Mouse (Mus musculus) heart, embryonic 11.5 days (tissue): ENCODE data around the gene Actr1a. TPM values are rescaled to one million over a fixed set of nuclear protein-coding genes. Genes with fewer than 3 reads are reported as not detected.

Source experiments
- ATAC-seq: fragments of 200-750 bp; cut with Nextera tagmentation; replicated peaks from 2 replicates; pipeline ENCODE4 v1.8.0; 2017; ENCODE audit warnings: moderate library complexity; ENCODE audit not compliant: insufficient number of reproducible peaks, low FRiP score, low TSS enrichment
- H3K27ac ChIP-seq: fragments of 300-500 bp; sonication (generic); 2 replicates; pipeline ENCODE4 v1.5.1; 2014; ENCODE audit warnings: mild to moderate bottlenecking, low read depth, low read length
- H3K27me3 ChIP-seq: fragments of 300-500 bp; sonication (generic); 2 replicates; pipeline ENCODE4 v1.6.1; 2014; ENCODE audit warnings: mild to moderate bottlenecking, low read length, mixed read lengths; ENCODE audit not compliant: control insufficient read depth, insufficient read depth
- H3K36me3 ChIP-seq: fragments of 300-500 bp; sonication (generic); 2 replicates; pipeline ENCODE4 v1.6.1; 2014; ENCODE audit warnings: mild to moderate bottlenecking, low read length, moderate library complexity, mixed read lengths; ENCODE audit not compliant: control insufficient read depth, insufficient read depth
- H3K4me1 ChIP-seq: fragments of 300-500 bp; sonication (generic); 2 replicates; pipeline ENCODE4 v1.6.1; 2014; ENCODE audit warnings: low read length; ENCODE audit not compliant: control insufficient read depth, insufficient read depth
- H3K4me2 ChIP-seq: fragments of 300-500 bp; sonication (generic); 2 replicates; pipeline ENCODE4 v1.6.1; 2014; ENCODE audit warnings: mild to moderate bottlenecking, moderate library complexity
- H3K4me3 ChIP-seq: fragments of 300-500 bp; sonication (generic); 2 replicates; pipeline ENCODE4 v1.5.1; 2014; ENCODE audit warnings: low read depth, low read length
- H3K9ac ChIP-seq: fragments of 300-500 bp; sonication (generic); 2 replicates; pipeline ENCODE4 v1.6.1; 2014; ENCODE audit warnings: mild to moderate bottlenecking, low read depth, low read length, moderate library complexity
- H3K9me3 ChIP-seq: fragments of 300-500 bp; sonication (generic); replicated peaks from 2 replicates; pipeline ENCODE4 v1.6.1; 2016; ENCODE audit warnings: low read length; ENCODE audit not compliant: control insufficient read depth
- WGBS: fragments of 180-500 bp; shearing (Covaris S2); extraction: QIAGEN DNeasy Blood & Tissue Kit; methylation state at CpG from one replicate; pipeline ENCODE4 v1.1.7; 2014; ENCODE audit not compliant: insufficient replicate concordance; 5-methylcytosine and 5-hydroxymethylcytosine counted together
- polyA plus RNA-seq: library from polyadenylated mRNA; unstranded; fragments of >200 nt; fragmentation: Nextera tagmentation; extraction: Ambion mirVana; gene quantifications from 2 replicates; pipeline ENCODE4 v1.2.1, GENCODE M21; 2014

Gene Actr1a
- polyA plus RNA-seq = 112 and 130 TPM in 2 replicates

DNA sequence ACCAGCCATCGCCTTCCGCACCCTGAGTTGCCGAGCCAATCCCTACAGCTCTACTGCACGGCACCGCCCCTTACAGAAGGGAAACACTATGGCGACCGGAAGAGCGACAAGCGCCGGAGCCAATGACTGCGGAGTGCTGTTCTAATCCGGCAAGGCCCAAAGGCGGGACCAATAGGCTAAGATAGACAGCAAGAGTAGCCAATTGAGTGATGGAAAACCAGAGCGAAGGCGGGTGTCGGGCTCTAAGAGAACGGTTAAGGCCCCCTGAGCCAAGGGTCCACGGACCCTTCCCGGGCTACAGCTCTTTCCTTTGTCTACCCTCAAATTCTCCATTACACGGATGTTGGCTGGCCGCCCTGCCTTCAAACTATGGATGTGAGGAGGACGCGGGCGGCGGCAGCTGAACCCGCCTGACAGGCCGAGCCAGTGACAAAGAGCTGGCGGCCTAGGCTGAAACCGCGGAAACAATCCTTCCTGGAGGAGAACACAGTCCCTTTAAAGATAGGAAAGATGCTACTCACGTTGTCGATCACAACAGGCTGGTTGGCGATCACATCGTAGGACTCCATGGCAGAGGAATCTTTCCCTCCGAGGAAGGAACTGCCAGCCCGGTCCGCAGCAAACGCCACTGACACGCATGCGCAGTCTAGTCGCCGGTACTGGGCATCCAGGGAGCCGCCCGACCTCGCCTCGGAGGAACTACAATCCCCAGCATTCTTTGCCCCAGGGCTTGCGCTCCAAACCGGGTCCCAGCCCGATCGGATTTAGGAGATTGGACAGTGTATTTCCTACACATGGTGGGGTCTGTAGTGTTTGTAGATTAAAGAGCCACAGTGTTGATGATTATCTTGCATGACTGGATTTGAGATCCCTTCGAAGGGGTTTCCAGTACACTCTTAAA, at the start of gene Actr1a:
TSS of gene Actr1a (minus strand) at position 640 of the 901 bp plus-strand sequence.
- H3K9me3 ChIP-seq = no peaks in the 10 kb centered on the region
- H3K36me3 ChIP-seq = no peaks in the 10 kb centered on the region
- peak within 1 kb of the TSS; percentile 94 for H3K4me2 ChIP-seq
- H3K27ac ChIP-seq = no peak within 1 kb of the TSS
- H3K27me3 ChIP-seq = no peaks in the 10 kb centered on the region
- H3K4me1 ChIP-seq = peaks cover 38% of the 10 kb centered on the region
- WGBS = under 1% methylated on average over 51 of the region's 51 CpGs
- peak; percentile 94 for ATAC-seq
- H3K4me3 ChIP-seq = peak within 1 kb of the TSS; percentile 90
- H3K9ac ChIP-seq = peak within 1 kb of the TSS; percentile 83

DNA sequence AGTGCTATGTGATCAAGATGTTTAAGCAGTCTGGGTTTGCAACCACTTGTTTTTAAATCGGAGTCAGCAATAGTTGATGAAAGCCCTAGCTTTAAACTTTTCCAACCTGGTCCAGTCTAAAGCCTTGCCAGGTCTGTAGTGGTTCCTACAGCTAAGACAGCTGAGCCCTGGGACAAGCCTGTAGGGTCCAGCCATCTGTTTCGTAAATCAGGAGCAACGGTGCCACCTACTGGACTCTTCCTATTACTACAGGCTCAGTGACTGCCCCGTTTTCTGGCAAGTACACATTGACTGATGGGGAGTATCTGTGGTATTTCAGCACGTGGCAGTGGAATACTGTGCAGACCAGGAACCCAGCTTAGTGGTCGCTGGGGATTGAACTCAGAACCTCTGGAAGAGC, 48.7 kb upstream of the Actr1a start:
- H3K4me1 ChIP-seq = peaks cover 22% of the 10 kb centered on the region
- no peaks in the 10 kb centered on the region for H3K9me3 ChIP-seq
- no peaks in the 10 kb centered on the region for H3K27me3 ChIP-seq
- H3K4me2 ChIP-seq = no peak overlapping the region
- no peaks in the 10 kb centered on the region for H3K36me3 ChIP-seq
- peak; percentile 47; the same call in 1 of the 2 replicates for ATAC-seq
- no peak overlapping the region for H3K9ac ChIP-seq
- WGBS = 10% methylated on average over 6 of the region's 6 CpGs
- H3K4me3 ChIP-seq = no peak overlapping the region
- H3K27ac ChIP-seq = no peak overlapping the region

DNA sequence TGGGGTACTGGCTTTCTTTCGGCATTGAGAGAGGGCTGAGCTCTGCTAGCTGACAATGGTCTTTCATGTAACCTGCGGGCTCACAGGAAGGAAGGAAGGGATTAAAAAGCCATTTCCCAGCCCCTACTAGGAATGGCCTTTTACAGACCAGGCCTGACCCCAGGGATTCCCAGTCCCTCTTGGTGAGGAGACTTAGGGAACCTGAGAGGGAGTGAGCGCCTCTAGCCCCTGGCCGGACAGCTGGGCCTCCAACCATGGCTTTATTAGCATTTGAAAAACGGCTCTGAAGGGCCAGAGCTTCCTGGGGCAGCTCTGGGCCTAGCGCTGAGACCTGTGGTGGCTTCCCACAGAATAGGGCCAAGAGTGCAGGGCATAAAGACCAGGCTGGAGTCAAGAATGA, 48.0 kb upstream of the Actr1a start:
- H3K4me2 ChIP-seq = no peak overlapping the region
- no peak overlapping the region for H3K9ac ChIP-seq
- no peaks in the 10 kb centered on the region for H3K27me3 ChIP-seq
- ATAC-seq = no peak
- H3K4me3 ChIP-seq = no peak overlapping the region
- H3K9me3 ChIP-seq = no peaks in the 10 kb centered on the region
- no peaks in the 10 kb centered on the region for H3K36me3 ChIP-seq
- H3K4me1 ChIP-seq = peaks cover 20% of the 10 kb centered on the region
- H3K27ac ChIP-seq = no peak overlapping the region
- WGBS = 32% methylated on average over 6 of the region's 6 CpGs

- ATAC-seq = no peak
- Histone ChIP-seq H3K9ac (no peak overlapping the region), H3K4me2 (no peak overlapping the region), H3K9me3 (no peaks in the 10 kb centered on the region), H3K27me3 (no peaks in the 10 kb centered on the region), H3K4me1 (no peaks in the 10 kb centered on the region), H3K4me3 (no peak overlapping the region), H3K27ac (no peak overlapping the region), H3K36me3 (no peaks in the 10 kb centered on the region)
- 11% methylated on average over 7 of the region's 7 CpGs for WGBS
Observed at GRCm38 (mm10) chr19:46435492-46435891, 39.9 kb upstream of the Actr1a start.

GRCm38 (mm10) chr19:46434591-46434990, 39.0 kb upstream of the Actr1a start:
- no peak overlapping the region for H3K9ac ChIP-seq

DNA sequence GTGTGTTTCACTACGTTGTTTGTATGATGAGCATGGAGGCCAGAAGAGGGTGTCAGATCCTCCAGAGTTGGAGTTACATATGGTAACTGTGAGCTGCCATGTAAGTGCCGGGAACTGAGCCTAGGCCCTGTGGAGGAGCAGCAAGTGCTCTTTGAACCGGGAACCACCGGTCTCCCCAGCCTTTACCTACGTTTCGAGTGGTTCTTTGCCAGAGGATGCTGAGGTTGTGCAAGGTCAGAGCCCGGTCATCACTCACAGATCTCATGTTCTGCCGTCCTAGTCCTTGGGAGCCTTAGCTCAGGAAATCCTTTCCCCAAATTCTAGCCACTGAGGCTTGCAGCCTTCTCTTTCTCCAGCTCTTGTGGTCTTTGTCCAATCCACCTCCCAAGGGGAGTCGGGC, 38.6 kb upstream of the Actr1a start:
- Histone ChIP-seq H3K4me2 (no peak overlapping the region), H3K27me3 (no peaks in the 10 kb centered on the region), H3K9ac (no peak overlapping the region), H3K9me3 (no peaks in the 10 kb centered on the region), H3K4me1 (no peaks in the 10 kb centered on the region), H3K4me3 (no peak overlapping the region), H3K27ac (no peak overlapping the region), H3K36me3 (no peaks in the 10 kb centered on the region)
- no peak for ATAC-seq
- WGBS = 69% methylated on average over 9 of the region's 9 CpGs

More at GRCm38 (mm10) chr19:46434591-46434990, 39.0 kb upstream of the Actr1a start:
- Histone ChIP-seq H3K4me1 (no peaks in the 10 kb centered on the region), H3K36me3 (no peaks in the 10 kb centered on the region), H3K4me2 (no peak overlapping the region), H3K4me3 (no peak overlapping the region), H3K27me3 (no peaks in the 10 kb centered on the region), H3K9me3 (no peaks in the 10 kb centered on the region), H3K27ac (no peak overlapping the region)
- 69% methylated on average over 9 of the region's 9 CpGs for WGBS
- ATAC-seq = no peak

DNA sequence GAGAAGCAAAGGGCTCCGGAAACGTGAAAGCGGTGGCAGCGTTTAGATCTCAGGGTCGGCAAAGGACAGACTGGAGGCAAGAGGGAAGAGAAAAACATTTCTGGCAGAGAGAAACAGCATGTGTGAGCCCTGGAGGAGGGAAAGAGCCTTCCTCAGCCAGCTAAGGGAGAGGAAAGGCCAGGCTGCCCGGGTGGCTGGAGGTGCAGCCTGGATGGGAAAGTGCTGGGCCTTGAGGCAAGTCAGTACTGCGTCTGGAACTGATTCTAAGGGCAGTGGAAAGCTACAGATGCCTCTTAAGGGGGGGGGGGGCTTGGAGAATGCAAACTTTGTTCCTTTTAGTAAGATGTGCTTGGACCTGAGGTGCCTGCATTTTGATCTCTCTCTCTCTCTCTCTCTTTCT, 38.2 kb upstream of the Actr1a start:
- ATAC-seq = no peak
- H3K27me3 ChIP-seq = no peaks in the 10 kb centered on the region
- no peaks in the 10 kb centered on the region for H3K36me3 ChIP-seq
- WGBS = 70% methylated on average over 7 of the region's 7 CpGs
- no peak overlapping the region for H3K4me2 ChIP-seq
- H3K27ac ChIP-seq = no peak overlapping the region
- no peak overlapping the region for H3K4me3 ChIP-seq
- no peaks in the 10 kb centered on the region for H3K4me1 ChIP-seq
- no peaks in the 10 kb centered on the region for H3K9me3 ChIP-seq
- no peak overlapping the region for H3K9ac ChIP-seq

GRCm38 (mm10) chr19:46429250-46429649, 33.7 kb upstream of the Actr1a start:
- H3K9me3 ChIP-seq = no peaks in the 10 kb centered on the region
- no peak for ATAC-seq
- no peak overlapping the region for H3K4me2 ChIP-seq
- no peak overlapping the region for H3K4me3 ChIP-seq
- no peaks in the 10 kb centered on the region for H3K4me1 ChIP-seq
- no peak overlapping the region for H3K27ac ChIP-seq
- no peaks in the 10 kb centered on the region for H3K27me3 ChIP-seq
- H3K36me3 ChIP-seq = peaks cover 7% of the 10 kb centered on the region; the same call in 1 of the 2 replicates
- H3K9ac ChIP-seq = no peak overlapping the region

GRCm38 (mm10) chr19:46426488-46426887, 30.9 kb upstream of the Actr1a start:
- no peak overlapping the region for H3K9ac ChIP-seq
- H3K27me3 ChIP-seq = no peaks in the 10 kb centered on the region
- H3K4me3 ChIP-seq = no peak overlapping the region
- H3K36me3 ChIP-seq = peaks cover 7% of the 10 kb centered on the region; the same call in 1 of the 2 replicates
- H3K4me1 ChIP-seq = peaks cover 10% of the 10 kb centered on the region; the same call in 1 of the 2 replicates
- no peak overlapping the region for H3K27ac ChIP-seq
- no peaks in the 10 kb centered on the region for H3K9me3 ChIP-seq
- no peak for ATAC-seq
- H3K4me2 ChIP-seq = no peak overlapping the region
- WGBS = 86% methylated on average over 12 of the region's 12 CpGs
